Mouse (Mus musculus) mesoderm, embryonic 11.5 days (tissue): ENCODE measurements around the gene Mindy4b-ps.
A peak's percentile ranks its signal among the peaks of the same experiment; 100 is the strongest.
"Not testable (repeated sequence)": the region's sequence is repeated elsewhere in the genome, so short reads cannot be mapped to it uniquely, and the experiment has no call there.

Experiments used
- DNase-seq: peaks from one replicate; pipeline ENCODE4 v3.0.0-alpha.2; 2012; ENCODE audit warnings: low read depth, low spot score

Gene Mindy4b-ps

GRCm38 (mm10) chr3:58822211-58822610, at the start of gene Mindy4b-ps:
TSS of gene Mindy4b-ps (minus strand) at chr3:58822311.
- no peak for DNase-seq

GRCm38 (mm10) chr3:58871882-58872281, 49.8 kb upstream of the Mindy4b-ps start:
- not testable (repeated sequence) for DNase-seq

- DNase-seq, result no peak
Measured at GRCm38 (mm10) chr3:58865690-58866089, 43.6 kb upstream of the Mindy4b-ps start.

- no peak for DNase-seq
Measured at GRCm38 (mm10) chr3:58862976-58863375, 40.9 kb upstream of the Mindy4b-ps start.

- peak; percentile 24 for DNase-seq
Measured at GRCm38 (mm10) chr3:58843415-58843814, 21.3 kb upstream of the Mindy4b-ps start.

- no peak for DNase-seq
Measured at GRCm38 (mm10) chr3:58833442-58834160, 11.5 kb upstream of the Mindy4b-ps start.

GRCm38 (mm10) chr3:58832888-58833287, 10.8 kb upstream of the Mindy4b-ps start:
- DNase-seq, result no peak

GRCm38 (mm10) chr3:58831586-58831985, 9.5 kb upstream of the Mindy4b-ps start:
- no peak for DNase-seq

- DNase-seq, result no peak
Measured at GRCm38 (mm10) chr3:58829926-58830325, 7.8 kb upstream of the Mindy4b-ps start.

- DNase-seq, result no peak
Measured at GRCm38 (mm10) chr3:58828366-58829153, 6.4 kb upstream of the Mindy4b-ps start.

GRCm38 (mm10) chr3:58826266-58826665, 4.2 kb upstream of the Mindy4b-ps start:
- peak; percentile 76 for DNase-seq

- no peak for DNase-seq
Measured at GRCm38 (mm10) chr3:58817337-58817736, 4.8 kb downstream of the Mindy4b-ps start.

GRCm38 (mm10) chr3:58814191-58814590, 7.9 kb downstream of the Mindy4b-ps start:
- no peak for DNase-seq

- DNase-seq, result no peak
Measured at GRCm38 (mm10) chr3:58810353-58810752, 11.8 kb downstream of the Mindy4b-ps start.

- no peak for DNase-seq
Measured at GRCm38 (mm10) chr3:58809111-58809915, 12.8 kb downstream of the Mindy4b-ps start.

- DNase-seq, result no peak
Measured at GRCm38 (mm10) chr3:58808636-58809035, 13.5 kb downstream of the Mindy4b-ps start.

GRCm38 (mm10) chr3:58804745-58805144, 17.4 kb downstream of the Mindy4b-ps start:
- no peak for DNase-seq

- no peak for DNase-seq
Measured at GRCm38 (mm10) chr3:58798676-58799075, 23.4 kb downstream of the Mindy4b-ps start.

- DNase-seq, result no peak
Measured at GRCm38 (mm10) chr3:58798245-58798644, 23.9 kb downstream of the Mindy4b-ps start.

- DNase-seq, result no peak
Measured at GRCm38 (mm10) chr3:58789473-58789872, 32.6 kb downstream of the Mindy4b-ps start.

- DNase-seq, result no peak
Measured at GRCm38 (mm10) chr3:58789033-58789432, 33.1 kb downstream of the Mindy4b-ps start.

- DNase-seq, result no peak
Measured at GRCm38 (mm10) chr3:58786470-58786869, 35.6 kb downstream of the Mindy4b-ps start.
